Mouse (Mus musculus) midbrain, embryonic 16.5 days (tissue): ENCODE results near the gene Capn3. TPM values are rescaled to one million over a fixed set of nuclear protein-coding genes. Genes with fewer than 3 reads are reported as not detected.

ENCODE experiments used
- ATAC-seq: fragments of 200-750 bp; cut with Nextera tagmentation; 2 replicates; pipeline ENCODE4 v1.8.0; 2017; ENCODE audit warnings: moderate TSS enrichment
- H3K27ac ChIP-seq: fragments of 300-500 bp; sonication (generic); 2 replicates; pipeline ENCODE4 v1.5.1; 2014; ENCODE audit warnings: mild to moderate bottlenecking, low read length, mixed read lengths
- H3K27me3 ChIP-seq: fragments of 300-500 bp; sonication (generic); 2 replicates; pipeline ENCODE4 v1.6.1; 2014; ENCODE audit warnings: low read depth, low read length, mixed read lengths; ENCODE audit not compliant: control insufficient read depth, insufficient read depth
- H3K36me3 ChIP-seq: fragments of 300-500 bp; sonication (generic); 2 replicates; pipeline ENCODE4 v1.6.1; 2014; ENCODE audit warnings: mild to moderate bottlenecking, low read length, moderate library complexity, mixed read lengths; ENCODE audit not compliant: control insufficient read depth, insufficient read depth
- H3K4me1 ChIP-seq: fragments of 300-500 bp; sonication (generic); 2 replicates; pipeline ENCODE4 v1.6.1; 2014; ENCODE audit warnings: mild to moderate bottlenecking, low read length, mixed read lengths; ENCODE audit not compliant: control insufficient read depth, insufficient read depth
- H3K4me2 ChIP-seq: fragments of 300-500 bp; sonication (generic); 2 replicates; pipeline ENCODE4 v1.6.1; 2014; ENCODE audit warnings: mild to moderate bottlenecking, low read length, mixed read lengths
- H3K4me3 ChIP-seq: fragments of 300-500 bp; sonication (generic); 2 replicates; pipeline ENCODE4 v1.5.1; 2014; ENCODE audit warnings: low read depth, mild to moderate bottlenecking, low read length, moderate library complexity, mixed read lengths
- H3K9ac ChIP-seq: fragments of 300-500 bp; sonication (generic); 2 replicates; pipeline ENCODE4 v1.6.1; 2014; ENCODE audit warnings: low read depth, low read length, mixed read lengths
- H3K9me3 ChIP-seq: fragments of 300-500 bp; sonication (generic); replicated peaks from 2 replicates; pipeline ENCODE4 v1.6.1; 2014; ENCODE audit warnings: mild to moderate bottlenecking, low read length, mixed read lengths; ENCODE audit not compliant: control insufficient read depth, poor library complexity, severe bottlenecking
- WGBS: fragments of 180-500 bp; shearing (Covaris S2); extraction: QIAGEN DNeasy Blood & Tissue Kit; methylation state at CpG from one replicate; pipeline ENCODE4 v1.1.7; 2014; 5-methylcytosine and 5-hydroxymethylcytosine counted together
- polyA plus RNA-seq: library from polyadenylated mRNA; unstranded; fragments of >200 nt; fragmentation: Nextera tagmentation; extraction: Ambion mirVana; gene quantifications from 2 replicates; pipeline ENCODE4 v1.2.1, GENCODE M21; 2015

Gene Capn3
- polyA plus RNA-seq, 1 experiment from 2014 or later: 0.53 TPM

DNA sequence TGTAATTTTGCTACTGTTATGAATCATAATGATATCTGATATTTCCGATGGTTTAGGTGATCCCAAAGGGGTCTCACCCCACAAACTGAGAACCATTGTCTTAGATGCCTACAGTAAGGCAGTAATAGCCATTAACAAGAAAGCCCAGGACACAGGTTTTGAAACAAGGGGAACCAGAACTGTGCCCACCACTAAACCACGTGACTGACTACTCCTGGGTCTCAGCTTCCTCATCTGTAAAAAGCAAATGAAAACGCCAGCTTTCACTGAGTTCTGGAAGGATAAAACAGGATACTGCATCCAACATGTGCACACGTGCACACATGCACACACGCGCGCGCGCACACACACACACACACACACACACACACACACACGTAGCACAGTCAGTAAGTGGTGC is 13.9 kb downstream of the Capn3 start:
- ATAC-seq: no peak
- no peaks in the 10 kb centered on the region for H3K36me3 ChIP-seq
- no peak overlapping the region for H3K4me3 ChIP-seq
- H3K9ac ChIP-seq: no peak overlapping the region
- H3K4me1 ChIP-seq: no peaks in the 10 kb centered on the region
- no peaks in the 10 kb centered on the region for H3K27me3 ChIP-seq
- H3K27ac ChIP-seq: no peak overlapping the region
- 91% methylated on average over 10 of the region's 10 CpGs for WGBS
- H3K9me3 ChIP-seq: no peaks in the 10 kb centered on the region
- no peak overlapping the region for H3K4me2 ChIP-seq

DNA sequence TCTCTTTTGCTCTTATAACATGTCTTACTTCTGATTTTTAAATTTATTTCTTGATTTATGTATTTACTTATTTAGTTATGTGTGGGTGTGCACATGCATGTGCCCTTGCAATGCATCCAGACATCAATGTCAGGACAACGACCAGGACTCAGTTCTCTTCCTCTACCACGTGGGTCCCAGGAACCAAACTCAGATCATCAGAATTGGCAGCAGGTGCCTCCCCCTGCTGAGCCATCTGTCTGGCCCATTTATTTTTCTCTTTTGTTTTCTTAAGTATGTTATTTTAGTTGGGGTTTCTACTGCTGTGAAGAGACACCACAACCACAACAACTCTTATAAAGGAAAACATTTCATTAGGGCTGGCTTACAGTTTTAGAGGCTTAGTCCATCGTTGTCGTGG is 15.0 kb downstream of the Capn3 start:
- H3K9ac ChIP-seq: no peak overlapping the region
- H3K27ac ChIP-seq: no peak overlapping the region
- no peak overlapping the region for H3K4me2 ChIP-seq
- no peak overlapping the region for H3K4me3 ChIP-seq
- H3K9me3 ChIP-seq: no peaks in the 10 kb centered on the region
- no peak for ATAC-seq
- H3K4me1 ChIP-seq: no peaks in the 10 kb centered on the region
- H3K27me3 ChIP-seq: no peaks in the 10 kb centered on the region
- WGBS: 62% methylated on average over 4 of the region's 4 CpGs
- H3K36me3 ChIP-seq: no peaks in the 10 kb centered on the region

DNA sequence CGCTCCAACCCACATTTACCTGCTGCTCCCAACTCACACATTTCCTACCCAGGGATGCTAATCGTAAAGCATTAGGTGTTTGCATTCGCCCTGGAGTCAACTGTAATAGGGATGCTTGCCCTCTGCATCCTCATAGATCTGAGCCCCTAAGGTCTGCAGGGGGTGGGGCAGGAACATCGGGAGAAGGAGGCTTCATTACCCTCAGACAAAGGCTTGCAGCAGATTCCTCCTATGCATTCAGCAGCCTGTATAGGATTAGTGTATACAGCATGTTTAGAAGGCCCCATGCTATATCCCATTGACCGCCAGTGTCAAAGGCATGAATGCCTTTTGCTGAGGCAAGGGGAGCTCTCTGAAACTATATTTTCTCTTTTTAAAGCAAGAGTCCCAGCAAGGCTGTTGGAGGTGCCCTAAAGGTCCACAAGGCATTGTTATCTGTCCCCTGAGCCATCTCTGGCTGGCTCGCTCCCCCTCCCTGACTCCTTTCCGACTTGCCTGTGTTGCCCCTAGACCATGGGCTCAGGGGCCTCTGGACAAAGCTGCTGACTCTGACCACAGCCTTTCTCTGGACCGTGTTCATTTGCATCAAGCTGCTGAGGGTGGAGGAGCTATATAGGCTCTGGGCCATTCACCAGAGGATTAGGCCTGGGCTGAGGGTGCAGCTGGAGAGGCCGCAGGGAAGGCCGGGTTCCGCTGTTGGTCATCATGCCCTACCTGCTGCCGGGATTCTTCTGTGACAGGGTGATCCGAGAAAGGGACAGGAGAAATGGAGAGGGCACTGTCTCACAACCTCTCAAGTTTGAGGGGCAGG is 20.7 kb downstream of the Capn3 start:
- no peak for ATAC-seq
- Histone ChIP-seq H3K4me3 (no peak overlapping the region), H3K36me3 (no peaks in the 10 kb centered on the region), H3K27me3 (no peaks in the 10 kb centered on the region), H3K4me2 (no peak overlapping the region), H3K9ac (no peak overlapping the region), H3K27ac (no peak overlapping the region), H3K4me1 (no peaks in the 10 kb centered on the region), H3K9me3 (no peaks in the 10 kb centered on the region)
- WGBS: 35% methylated on average over 13 of the region's 13 CpGs

- Histone ChIP-seq H3K4me3 (no peak overlapping the region), H3K36me3 (no peaks in the 10 kb centered on the region), H3K4me1 (no peaks in the 10 kb centered on the region), H3K9ac (no peak overlapping the region), H3K4me2 (no peak overlapping the region), H3K27ac (no peak overlapping the region), H3K9me3 (no peaks in the 10 kb centered on the region), H3K27me3 (no peaks in the 10 kb centered on the region)
- ATAC-seq: no peak
- WGBS: 61% methylated on average over 3 of the region's 3 CpGs
Measured at GRCm38 (mm10) chr2:120478600-120478999, 22.8 kb downstream of the Capn3 start.

GRCm38 (mm10) chr2:120481921-120482320 is 26.1 kb downstream of the Capn3 start:
- Histone ChIP-seq H3K4me3 (no peak overlapping the region), H3K36me3 (no peaks in the 10 kb centered on the region), H3K27me3 (no peaks in the 10 kb centered on the region), H3K9ac (no peak overlapping the region), H3K27ac (no peak overlapping the region), H3K9me3 (no peaks in the 10 kb centered on the region), H3K4me1 (no peaks in the 10 kb centered on the region), H3K4me2 (no peak overlapping the region)
- 81% methylated on average over 8 of the region's 8 CpGs for WGBS
- no peak for ATAC-seq

GRCm38 (mm10) chr2:120482506-120483389 is 26.9 kb downstream of the Capn3 start:
- Histone ChIP-seq H3K4me1 (no peaks in the 10 kb centered on the region), H3K9me3 (no peaks in the 10 kb centered on the region), H3K36me3 (no peaks in the 10 kb centered on the region), H3K4me2 (no peak overlapping the region), H3K9ac (no peak overlapping the region), H3K27ac (no peak overlapping the region), H3K4me3 (no peak overlapping the region), H3K27me3 (no peaks in the 10 kb centered on the region)
- 78% methylated on average over 8 of the region's 8 CpGs for WGBS
- no peak for ATAC-seq

GRCm38 (mm10) chr2:120484241-120484640 is 28.4 kb downstream of the Capn3 start:
- no peaks in the 10 kb centered on the region for H3K4me1 ChIP-seq
- no peak for ATAC-seq
- H3K9ac ChIP-seq: no peak overlapping the region
- H3K36me3 ChIP-seq: no peaks in the 10 kb centered on the region
- H3K9me3 ChIP-seq: no peaks in the 10 kb centered on the region
- no peak overlapping the region for H3K4me2 ChIP-seq
- H3K4me3 ChIP-seq: no peak overlapping the region
- 93% methylated on average over 3 of the region's 3 CpGs for WGBS
- no peaks in the 10 kb centered on the region for H3K27me3 ChIP-seq
- H3K27ac ChIP-seq: no peak overlapping the region

- Histone ChIP-seq H3K4me3 (no peak overlapping the region), H3K9me3 (no peaks in the 10 kb centered on the region), H3K36me3 (no peaks in the 10 kb centered on the region), H3K9ac (no peak overlapping the region), H3K27me3 (no peaks in the 10 kb centered on the region), H3K4me1 (no peaks in the 10 kb centered on the region), H3K27ac (no peak overlapping the region), H3K4me2 (no peak overlapping the region)
- ATAC-seq: no peak
- 69% methylated on average over 4 of the region's 4 CpGs for WGBS
Measured at GRCm38 (mm10) chr2:120493254-120493653, 37.4 kb downstream of the Capn3 start.

- 86% methylated on average over 3 of the region's 3 CpGs for WGBS
- Histone ChIP-seq H3K27me3 (no peaks in the 10 kb centered on the region), H3K4me3 (no peak overlapping the region), H3K27ac (no peak overlapping the region), H3K4me2 (no peak overlapping the region), H3K4me1 (no peaks in the 10 kb centered on the region), H3K9me3 (no peaks in the 10 kb centered on the region), H3K9ac (no peak overlapping the region), H3K36me3 (no peaks in the 10 kb centered on the region)
- no peak for ATAC-seq
Measured at GRCm38 (mm10) chr2:120496511-120496910, 40.7 kb downstream of the Capn3 start.
